Mouse (Mus musculus) embryonic fibroblast, embryonic 13.5 days (primary cell): ENCODE data around the gene Daxx. TPM values are rescaled to one million over a fixed set of nuclear protein-coding genes. Genes with fewer than 3 reads are reported as not detected.
A peak's percentile ranks its signal among the peaks of the same experiment; 100 is the strongest.

Experiments used
- H3K27ac ChIP-seq: 2 replicates; pipeline ENCODE4 v1.5.1; 2012; ENCODE audit warnings: low read length, control low read depth, inconsistent platforms; ENCODE audit not compliant: insufficient read depth
- H3K4me1 ChIP-seq: 2 replicates; pipeline ENCODE4 v1.6.1; 2011; ENCODE audit warnings: low read length; ENCODE audit not compliant: control insufficient read depth, insufficient read depth
- H3K4me3 ChIP-seq: 2 replicates; pipeline ENCODE4 v1.5.1; 2011; ENCODE audit warnings: mild to moderate bottlenecking, control low read depth, low read length; ENCODE audit not compliant: insufficient read depth
- CTCF ChIP-seq: IDR thresholded peaks from 2 replicates; pipeline ENCODE4 v1.5.1; 2011; ENCODE audit warnings: mild to moderate bottlenecking, control low read depth, low read length, moderate library complexity, borderline replicate concordance; ENCODE audit not compliant: insufficient read depth
- POLR2A ChIP-seq: IDR thresholded peaks from 2 replicates; pipeline ENCODE4 v1.6.1; 2011; ENCODE audit warnings: low read depth, mild to moderate bottlenecking, control low read depth, low read length, moderate library complexity
- polyA plus RNA-seq: library from polyadenylated mRNA; stranded (reverse); fragments of >200 nt; gene quantifications from 2 replicates; pipeline ENCODE4 v1.2.4, GENCODE M21; 2011; ENCODE audit warnings: low read depth; ENCODE audit not compliant: missing spikeins, insufficient read length

Gene Daxx
- polyA plus RNA-seq, 1 experiment = 26.6 TPM

GRCm38 (mm10) chr17:33952879-33953278, 43.7 kb downstream of the Daxx start:
- Histone ChIP-seq H3K27ac (peak overlapping the region; percentile 8; the same call in 1 of the 2 replicates), H3K4me1 (peaks cover 8% of the 10 kb centered on the region), H3K4me3 (peak overlapping the region; percentile 91)
- no peak for TF ChIP-seq POLR2A

- peaks cover 8% of the 10 kb centered on the region for H3K4me1 ChIP-seq
- peak; percentile 13; the same call in 1 of the 2 replicates for TF ChIP-seq POLR2A
- no peak for TF ChIP-seq CTCF
- H3K27ac ChIP-seq = peak overlapping the region; percentile 8; the same call in 1 of the 2 replicates
- H3K4me3 ChIP-seq = peak overlapping the region; percentile 91
Measured at GRCm38 (mm10) chr17:33953310-33953709, 44.1 kb downstream of the Daxx start.

- peak overlapping the region; percentile 91 for H3K4me3 ChIP-seq
- H3K27ac ChIP-seq = peak overlapping the region; percentile 76
- TF ChIP-seq POLR2A = no peak
- TF ChIP-seq CTCF = no peak
- peaks cover 8% of the 10 kb centered on the region for H3K4me1 ChIP-seq
Measured at GRCm38 (mm10) chr17:33953961-33954565, 44.8 kb downstream of the Daxx start.

GRCm38 (mm10) chr17:33954646-33955554, 45.7 kb downstream of the Daxx start:
- peak overlapping the region; percentile 91 for H3K4me3 ChIP-seq
- peaks cover 8% of the 10 kb centered on the region for H3K4me1 ChIP-seq
- peak overlapping the region; percentile 76 for H3K27ac ChIP-seq
- TF ChIP-seq POLR2A (peak; percentile 38; the same call in 1 of the 2 replicates), CTCF (no peak)

GRCm38 (mm10) chr17:33955555-33956214, 46.5 kb downstream of the Daxx start, which contains the start of the genes Vps52 and Rps18:
TSS of gene Vps52 (plus strand) at chr17:33955812.
TSS of gene Rps18 (minus strand) at chr17:33956001.
- Histone ChIP-seq H3K4me1 (peaks cover 8% of the 10 kb centered on the region), H3K4me3 (peak within 1 kb of the TSS; percentile 91), H3K27ac (peak within 1 kb of the TSS; percentile 76)
- TF ChIP-seq POLR2A = peak; percentile 97
- no peak for TF ChIP-seq CTCF

GRCm38 (mm10) chr17:33956336-33956735, 47.1 kb downstream of the Daxx start:
- TF ChIP-seq POLR2A (no peak), CTCF (no peak)

GRCm38 (mm10) chr17:33957493-33957892, 48.3 kb downstream of the Daxx start:
- no peak overlapping the region for H3K4me3 ChIP-seq
- no peak overlapping the region for H3K27ac ChIP-seq
- H3K4me1 ChIP-seq = peaks cover 8% of the 10 kb centered on the region; the same call in 1 of the 2 replicates
- TF ChIP-seq CTCF (no peak), POLR2A (no peak)

More at GRCm38 (mm10) chr17:33956336-33956735, 47.1 kb downstream of the Daxx start:
- Histone ChIP-seq H3K4me1 (peaks cover 8% of the 10 kb centered on the region), H3K4me3 (peak overlapping the region; percentile 73), H3K27ac (no peak overlapping the region)

GRCm38 (mm10) chr17:33958451-33958850, 49.2 kb downstream of the Daxx start:
- TF ChIP-seq CTCF = no peak
- no peak for TF ChIP-seq POLR2A
- no peak overlapping the region for H3K4me3 ChIP-seq

GRCm38 (mm10) chr17:33959135-33959534, 49.9 kb downstream of the Daxx start:
- H3K4me3 ChIP-seq = no peak overlapping the region
- H3K4me1 ChIP-seq = no peaks in the 10 kb centered on the region
- no peak overlapping the region for H3K27ac ChIP-seq
- TF ChIP-seq POLR2A (no peak), CTCF (no peak)

More at GRCm38 (mm10) chr17:33958451-33958850, 49.2 kb downstream of the Daxx start:
- Histone ChIP-seq H3K4me1 (no peaks in the 10 kb centered on the region), H3K27ac (no peak overlapping the region)
